15 mouse cellular contexts compared by ENCODE assay signal in the genomic region with DNA sequence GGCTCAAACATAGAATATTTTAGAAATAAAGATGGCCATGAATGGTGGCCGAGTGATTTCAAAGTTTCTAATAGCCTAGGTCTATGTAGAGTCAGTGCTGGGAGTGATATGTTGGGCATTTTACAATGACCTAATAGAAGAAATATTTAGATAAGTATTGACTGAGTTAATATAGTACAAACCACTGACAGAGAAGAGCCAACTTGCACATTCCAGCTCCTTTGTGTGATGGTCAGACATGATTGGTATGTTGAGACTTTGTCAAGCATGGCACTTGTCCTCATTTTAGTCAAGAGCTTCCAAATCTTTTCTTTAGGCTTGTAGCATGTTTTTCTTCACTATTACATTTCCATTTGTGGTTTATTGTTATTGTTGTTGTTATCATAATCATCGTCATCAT.
"Had no signal": no experiment of that assay in that cellular context is flagged by ENCODE, and none has a peak within 500 bp of the region (broad histone marks: within the 10 kb centered on the region; RNA-seq: fewer than 3 reads in every experiment).

No protein-coding gene starts in this region.

- H3K9me3 ChIP-seq: neural tube, embryonic 15.5 days; stomach, embryonic 15.5 days had no signal

- H3K4me3 ChIP-seq: neural tube, embryonic 15.5 days; stomach, embryonic 15.5 days had no signal

- DNase-seq: retina, postnatal 1 day; right cerebral cortex, adult 18-20 months; right cerebral cortex, postnatal 14 days; right cerebral cortex, postnatal 25 days; right cerebral cortex, postnatal 4 days; spleen, adult 18-20 months; thymus, adult 18-20 months; thymus, adult 2 months; thymus, postnatal 14 days; thymus, postnatal 25 days; thymus, postnatal 36 days; thymus, postnatal 4 days had no signal

- H3K4me1 ChIP-seq: neural tube, embryonic 15.5 days; stomach, embryonic 15.5 days had no signal

- H3K27me3 ChIP-seq: neural tube, embryonic 15.5 days; stomach, embryonic 15.5 days had no signal

- H3K4me2 ChIP-seq: neural tube, embryonic 15.5 days; stomach, embryonic 15.5 days had no signal

- H3K27ac ChIP-seq: neural tube, embryonic 15.5 days; stomach, embryonic 15.5 days; stomach, postnatal 0 days had no signal

- H3K9ac ChIP-seq: neural tube, embryonic 15.5 days; stomach, embryonic 15.5 days had no signal

- H3K36me3 ChIP-seq: neural tube, embryonic 15.5 days; stomach, embryonic 15.5 days had no signal
